Mouse (Mus musculus): ENCODE data around the gene Ppp1r12b.

DNA sequence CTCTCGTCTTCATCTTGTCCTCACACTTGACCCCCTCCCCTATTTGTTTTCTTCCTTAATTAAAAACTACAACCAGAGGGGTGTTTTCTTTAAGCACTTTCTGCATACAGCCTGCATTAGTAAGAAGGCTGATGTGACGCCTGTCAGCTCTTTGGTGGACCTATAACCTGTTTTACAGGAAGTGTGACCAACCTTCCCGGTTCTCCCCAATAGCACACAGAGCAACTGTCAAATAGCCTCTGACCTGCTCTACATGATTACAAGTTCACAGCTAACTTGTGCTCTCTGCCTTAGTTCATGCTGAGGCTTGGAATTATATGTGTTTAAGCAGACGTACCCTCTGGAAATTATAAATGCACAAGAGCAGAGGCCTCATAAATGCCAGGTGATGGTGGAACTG, 189.3 kb downstream of the Ppp1r12b start:
- TF ChIP-seq CTCF (IDR thresholded peaks at IDR 0.05) (no peak), EP300 (IDR thresholded peaks at IDR 0.05) (no peak)
